Mouse (Mus musculus) hindbrain, embryonic 11.5 days (tissue): Measurements from ENCODE around the gene Fpr1. TPM values are rescaled to one million over a fixed set of nuclear protein-coding genes. Genes with fewer than 3 reads are reported as not detected.

Experiments used
- ATAC-seq: fragments of 200-750 bp; cut with Nextera tagmentation; 2 replicates; pipeline ENCODE4 v1.8.0; 2017; ENCODE audit warnings: mild to moderate bottlenecking, moderate TSS enrichment, moderate library complexity; ENCODE audit not compliant: low FRiP score
- DNase-seq: peaks from one replicate; pipeline ENCODE4 v3.0.0-alpha.2; 2015; ENCODE audit warnings: low spot score
- H3K27ac ChIP-seq: fragments of 300-500 bp; sonication (generic); 2 replicates; pipeline ENCODE4 v1.5.1; 2014; ENCODE audit warnings: mild to moderate bottlenecking, low read depth, low read length
- H3K27me3 ChIP-seq: fragments of 300-500 bp; sonication (generic); 2 replicates; pipeline ENCODE4 v1.6.1; 2014; ENCODE audit warnings: mild to moderate bottlenecking, low read length, moderate library complexity, mixed read lengths; ENCODE audit not compliant: control insufficient read depth, insufficient read depth
- H3K36me3 ChIP-seq: fragments of 300-500 bp; sonication (generic); 2 replicates; pipeline ENCODE4 v1.6.1; 2014; ENCODE audit warnings: mild to moderate bottlenecking, low read length, moderate library complexity, mixed read lengths; ENCODE audit not compliant: control insufficient read depth, insufficient read depth
- H3K4me1 ChIP-seq: fragments of 300-500 bp; sonication (generic); replicated peaks from 2 replicates; pipeline ENCODE4 v1.6.1; 2014; ENCODE audit warnings: low read length, mixed read lengths; ENCODE audit not compliant: control insufficient read depth, insufficient read depth
- H3K4me2 ChIP-seq: fragments of 300-500 bp; sonication (generic); replicated peaks from 2 replicates; pipeline ENCODE4 v1.6.1; 2014; ENCODE audit warnings: mild to moderate bottlenecking, low read depth, low read length
- H3K4me3 ChIP-seq: fragments of 300-500 bp; sonication (generic); 2 replicates; pipeline ENCODE4 v1.5.1; 2014; ENCODE audit warnings: low read depth, low read length
- H3K9ac ChIP-seq: fragments of 300-500 bp; sonication (generic); 2 replicates; pipeline ENCODE4 v1.6.1; 2014; ENCODE audit warnings: low read depth, low read length
- H3K9me3 ChIP-seq: fragments of 300-500 bp; sonication (generic); 2 replicates; pipeline ENCODE4 v1.6.1; 2016; ENCODE audit warnings: low read length; ENCODE audit not compliant: control insufficient read depth
- WGBS: fragments of 180-500 bp; shearing (Covaris S2); extraction: QIAGEN DNeasy Blood & Tissue Kit; methylation state at CpG from one replicate; pipeline ENCODE4 v1.1.7; 2014; 5-methylcytosine and 5-hydroxymethylcytosine counted together
- polyA plus RNA-seq: library from polyadenylated mRNA; unstranded; fragments of >200 nt; fragmentation: Nextera tagmentation; extraction: Ambion mirVana; gene quantifications from 2 replicates; pipeline ENCODE4 v1.2.1, GENCODE M21; 2014

Fpr1 gene
- polyA plus RNA-seq, 1 experiment from 2014 or later, result 0.17 TPM

- peaks cover 10% of the 10 kb centered on the region for H3K4me1 ChIP-seq
- no peak overlapping the region for H3K4me3 ChIP-seq
- H3K27ac ChIP-seq, result no peak overlapping the region
- 92% methylated on average over 7 of the region's 7 CpGs for WGBS
- H3K9me3 ChIP-seq, result no peaks in the 10 kb centered on the region
- no peaks in the 10 kb centered on the region for H3K36me3 ChIP-seq
- H3K27me3 ChIP-seq, result no peaks in the 10 kb centered on the region
- no peak for DNase-seq
- no peak overlapping the region for H3K4me2 ChIP-seq
- H3K9ac ChIP-seq, result no peak overlapping the region
- ATAC-seq, result no peak
These were observed 42.9 kb downstream of the Fpr1 start for GRCm38 (mm10) chr17:17840796-17841195.

GRCm38 (mm10) chr17:17839276-17839675, 44.5 kb downstream of the Fpr1 start:
- DNase-seq, result no peak
- H3K4me1 ChIP-seq, result peaks cover 10% of the 10 kb centered on the region
- no peaks in the 10 kb centered on the region for H3K27me3 ChIP-seq
- no peak overlapping the region for H3K9ac ChIP-seq
- H3K27ac ChIP-seq, result no peak overlapping the region
- H3K4me3 ChIP-seq, result no peak overlapping the region
- 88% methylated on average over 2 of the region's 2 CpGs for WGBS
- no peak overlapping the region for H3K4me2 ChIP-seq
- no peaks in the 10 kb centered on the region for H3K36me3 ChIP-seq
- no peak for ATAC-seq
- H3K9me3 ChIP-seq, result no peaks in the 10 kb centered on the region

GRCm38 (mm10) chr17:17837919-17838701, 45.6 kb downstream of the Fpr1 start:
- Histone ChIP-seq H3K9me3 (no peaks in the 10 kb centered on the region), H3K4me2 (peak overlapping the region; percentile 56), H3K4me1 (peaks cover 10% of the 10 kb centered on the region), H3K36me3 (no peaks in the 10 kb centered on the region), H3K9ac (peak overlapping the region; percentile 53; the same call in 1 of the 2 replicates), H3K4me3 (peak overlapping the region; percentile 36), H3K27ac (peak overlapping the region; percentile 67), H3K27me3 (no peaks in the 10 kb centered on the region)
- peak; percentile 91 for DNase-seq
- ATAC-seq, result peak; percentile 96
- WGBS, result under 1% methylated on average over 42 of the region's 43 CpGs

GRCm38 (mm10) chr17:17837426-17837825, 46.3 kb downstream of the Fpr1 start:
- Histone ChIP-seq H3K4me3 (peak overlapping the region; percentile 36; the same call in 1 of the 2 replicates), H3K4me2 (peak overlapping the region; percentile 56), H3K27me3 (no peaks in the 10 kb centered on the region), H3K27ac (peak overlapping the region; percentile 67; the same call in 1 of the 2 replicates), H3K36me3 (no peaks in the 10 kb centered on the region), H3K9me3 (no peaks in the 10 kb centered on the region), H3K9ac (peak overlapping the region; percentile 53; the same call in 1 of the 2 replicates), H3K4me1 (peaks cover 10% of the 10 kb centered on the region)
- ATAC-seq (peak; percentile 4; the same call in 1 of the 2 replicates), DNase-seq (no peak)
- WGBS, result 13% methylated on average over 13 of the region's 13 CpGs

GRCm38 (mm10) chr17:17836101-17836500, 47.6 kb downstream of the Fpr1 start:
- H3K27me3 ChIP-seq, result no peaks in the 10 kb centered on the region
- no peak for DNase-seq
- no peak for ATAC-seq
- no peaks in the 10 kb centered on the region for H3K9me3 ChIP-seq
- no peak overlapping the region for H3K9ac ChIP-seq
- H3K4me3 ChIP-seq, result no peak overlapping the region
- peaks cover 14% of the 10 kb centered on the region for H3K4me1 ChIP-seq
- H3K36me3 ChIP-seq, result peaks cover 5% of the 10 kb centered on the region; the same call in 1 of the 2 replicates
- WGBS, result 82% methylated on average over 5 of the region's 5 CpGs
- H3K27ac ChIP-seq, result no peak overlapping the region
- no peak overlapping the region for H3K4me2 ChIP-seq

GRCm38 (mm10) chr17:17834896-17835295, 48.8 kb downstream of the Fpr1 start:
- Histone ChIP-seq H3K9ac (no peak overlapping the region), H3K4me3 (no peak overlapping the region), H3K36me3 (peaks cover 8% of the 10 kb centered on the region; the same call in 1 of the 2 replicates), H3K4me2 (no peak overlapping the region), H3K9me3 (no peaks in the 10 kb centered on the region), H3K4me1 (peaks cover 25% of the 10 kb centered on the region), H3K27ac (no peak overlapping the region), H3K27me3 (no peaks in the 10 kb centered on the region)
- WGBS, result 16% methylated on average over 1 of the region's 1 CpGs
- DNase-seq, result no peak
- ATAC-seq, result no peak

GRCm38 (mm10) chr17:17830731-17831130, 53.0 kb downstream of the Fpr1 start:
- Histone ChIP-seq H3K9me3 (no peaks in the 10 kb centered on the region), H3K4me1 (peaks cover 15% of the 10 kb centered on the region), H3K4me2 (peak overlapping the region; percentile 80), H3K27ac (no peak overlapping the region), H3K9ac (peak overlapping the region; percentile 92; the same call in 1 of the 2 replicates), H3K4me3 (peak overlapping the region; percentile 56), H3K27me3 (no peaks in the 10 kb centered on the region), H3K36me3 (peaks cover 8% of the 10 kb centered on the region; the same call in 1 of the 2 replicates)
- DNase-seq (no peak), ATAC-seq (no peak)
- WGBS, result 68% methylated on average over 7 of the region's 7 CpGs

GRCm38 (mm10) chr17:17829816-17830535, 53.8 kb downstream of the Fpr1 start:
- no peak for DNase-seq
- peaks cover 15% of the 10 kb centered on the region for H3K4me1 ChIP-seq
- WGBS, result 54% methylated on average over 23 of the region's 23 CpGs
- no peak for ATAC-seq
- peak overlapping the region; percentile 92 for H3K9ac ChIP-seq
- peak overlapping the region; percentile 98; the same call in 1 of the 2 replicates for H3K27ac ChIP-seq
- peaks cover 8% of the 10 kb centered on the region; the same call in 1 of the 2 replicates for H3K36me3 ChIP-seq
- no peaks in the 10 kb centered on the region for H3K27me3 ChIP-seq
- H3K4me3 ChIP-seq, result peak overlapping the region; percentile 56
- peak overlapping the region; percentile 80 for H3K4me2 ChIP-seq
- no peaks in the 10 kb centered on the region for H3K9me3 ChIP-seq
